Mouse (Mus musculus) limb, embryonic 14.5 days (tissue): ENCODE data around the gene Taf13. TPM values are rescaled to one million over a fixed set of nuclear protein-coding genes. Genes with fewer than 3 reads are reported as not detected.
A peak's percentile ranks its signal among the peaks of the same experiment; 100 is the strongest.

ENCODE experiments used
- ATAC-seq: fragments of 200-750 bp; cut with Nextera tagmentation; 2 replicates; pipeline ENCODE4 v1.8.0; 2017; ENCODE audit warnings: low read depth, moderate number of reproducible peaks, moderate TSS enrichment; ENCODE audit not compliant: low FRiP score
- DNase-seq: peaks from one replicate; pipeline ENCODE4 v3.0.0-alpha.2; 2015; ENCODE audit warnings: low spot score
- H3K27ac ChIP-seq: fragments of 300-500 bp; sonication (generic); replicated peaks from 2 replicates; pipeline ENCODE4 v1.5.1; 2014; ENCODE audit warnings: low read depth, mild to moderate bottlenecking, low read length, moderate library complexity, mixed read lengths
- H3K27me3 ChIP-seq: fragments of 300-500 bp; sonication (generic); 2 replicates; pipeline ENCODE4 v1.6.1; 2014; ENCODE audit warnings: low read length, mixed read lengths; ENCODE audit not compliant: control insufficient read depth, insufficient read depth
- H3K36me3 ChIP-seq: fragments of 300-500 bp; sonication (generic); 2 replicates; pipeline ENCODE4 v1.6.1; 2014; ENCODE audit warnings: mild to moderate bottlenecking, low read length, moderate library complexity, mixed read lengths; ENCODE audit not compliant: control insufficient read depth, insufficient read depth
- H3K4me1 ChIP-seq: fragments of 300-500 bp; sonication (generic); 2 replicates; pipeline ENCODE4 v1.6.1; 2014; ENCODE audit warnings: antibody characterized with exemption, low read length, mixed read lengths; ENCODE audit not compliant: control insufficient read depth, insufficient read depth
- H3K4me2 ChIP-seq: fragments of 300-500 bp; sonication (generic); replicated peaks from 2 replicates; pipeline ENCODE4 v1.6.1; 2014; ENCODE audit warnings: low read depth, mild to moderate bottlenecking, low read length, moderate library complexity; ENCODE audit not compliant: severe bottlenecking
- H3K4me3 ChIP-seq: fragments of 300-500 bp; sonication (generic); replicated peaks from 2 replicates; pipeline ENCODE4 v1.5.1; 2014; ENCODE audit warnings: low read length
- H3K9ac ChIP-seq: fragments of 300-500 bp; sonication (generic); 2 replicates; pipeline ENCODE4 v1.6.1; 2014; ENCODE audit warnings: mild to moderate bottlenecking, low read depth, low read length, moderate library complexity; ENCODE audit not compliant: severe bottlenecking
- H3K9me3 ChIP-seq: fragments of 300-500 bp; sonication (generic); 2 replicates; pipeline ENCODE4 v1.6.1; 2016; ENCODE audit warnings: low read length; ENCODE audit not compliant: control insufficient read depth
- POLR2A ChIP-seq: fragments of 200-500 bp; IDR thresholded peaks from 2 replicates; pipeline ENCODE4 v1.8.0; 2012; ENCODE audit warnings: inconsistent platforms, mild to moderate bottlenecking, moderate library complexity, borderline replicate concordance; ENCODE audit not compliant: insufficient read depth, insufficient read length; ENCODE audit errors: extremely low read depth
- WGBS: fragments of 180-500 bp; shearing (Covaris S2); extraction: QIAGEN DNeasy Blood & Tissue Kit; methylation state at CpG from one replicate; pipeline ENCODE4 v1.1.7; 2014; 5-methylcytosine and 5-hydroxymethylcytosine counted together
- polyA plus RNA-seq, 2 experiments: library from polyadenylated mRNA; depleted of rRNA in 1 of 2; stranded (reverse) in 1 of 2; unstranded in 1 of 2; fragments of >200 nt; fragmentation: Nextera tagmentation in 1 of 2; extraction: Ambion mirVana in 1 of 2; gene quantifications; 2 replicates each; pipeline versions ENCODE4 v1.2.1 to v1.2.3; 2012 to 2014

The Taf13 gene
- polyA plus RNA-seq (2012; rRNA removed), result 16.3 and 25.7 TPM in 2 replicates
- 33.1 and 40.4 TPM in 2 replicates for polyA plus RNA-seq (2014; fragmentation: Nextera tagmentation; extraction: Ambion mirVana)

GRCm38 (mm10) chr3:108571443-108572294 is at the start of gene Taf13:
Gene Taf13 (plus strand): TSS chr3:108571698.
- TF ChIP-seq POLR2A, result peak; percentile 100; the same call in 1 of the 2 replicates
- WGBS, result under 1% methylated on average over 42 of the region's 42 CpGs
- peak within 1 kb of the TSS; percentile 68 for H3K4me3 ChIP-seq
- ATAC-seq (peak; percentile 99), DNase-seq (peak; percentile 98)
- peaks cover 7% of the 10 kb centered on the region for H3K4me1 ChIP-seq
- H3K9me3 ChIP-seq, result no peaks in the 10 kb centered on the region
- peak within 1 kb of the TSS; percentile 52; the same call in 1 of the 2 replicates for H3K27ac ChIP-seq
- no peaks in the 10 kb centered on the region for H3K27me3 ChIP-seq
- H3K9ac ChIP-seq, result peak within 1 kb of the TSS; percentile 75
- H3K4me2 ChIP-seq, result peak within 1 kb of the TSS; percentile 67
- H3K36me3 ChIP-seq, result no peaks in the 10 kb centered on the region

GRCm38 (mm10) chr3:108523415-108523814 is 48.1 kb upstream of the Taf13 start:
- WGBS, result 85% methylated on average over 4 of the region's 4 CpGs
- Histone ChIP-seq H3K27me3 (no peaks in the 10 kb centered on the region), H3K9ac (no peak overlapping the region), H3K4me3 (no peak overlapping the region), H3K4me2 (no peak overlapping the region), H3K27ac (no peak overlapping the region), H3K36me3 (no peaks in the 10 kb centered on the region), H3K9me3 (no peaks in the 10 kb centered on the region), H3K4me1 (no peaks in the 10 kb centered on the region)
- ATAC-seq, result no peak
- no peak for DNase-seq
- TF ChIP-seq POLR2A, result no peak

GRCm38 (mm10) chr3:108528489-108528888 is 43.0 kb upstream of the Taf13 start:
- Histone ChIP-seq H3K4me3 (no peak overlapping the region), H3K9ac (no peak overlapping the region), H3K27ac (no peak overlapping the region), H3K27me3 (no peaks in the 10 kb centered on the region), H3K36me3 (no peaks in the 10 kb centered on the region), H3K4me1 (no peaks in the 10 kb centered on the region), H3K4me2 (no peak overlapping the region), H3K9me3 (no peaks in the 10 kb centered on the region)
- DNase-seq (no peak), ATAC-seq (no peak)
- 96% methylated on average over 8 of the region's 8 CpGs for WGBS
- TF ChIP-seq POLR2A, result no peak

- Histone ChIP-seq H3K4me1 (peaks cover 8% of the 10 kb centered on the region; the same call in 1 of the 2 replicates), H3K4me3 (no peak overlapping the region), H3K27me3 (peaks cover 22% of the 10 kb centered on the region), H3K27ac (no peak overlapping the region), H3K9me3 (no peaks in the 10 kb centered on the region), H3K4me2 (no peak overlapping the region), H3K9ac (no peak overlapping the region), H3K36me3 (no peaks in the 10 kb centered on the region)
- no peak for TF ChIP-seq POLR2A
- WGBS, result 58% methylated on average over 9 of the region's 9 CpGs
- DNase-seq (no peak), ATAC-seq (no peak)
These were observed 38.2 kb upstream of the Taf13 start for GRCm38 (mm10) chr3:108533114-108533885.

- H3K36me3 ChIP-seq, result no peaks in the 10 kb centered on the region
- ATAC-seq (no peak), DNase-seq (no peak)
- H3K4me1 ChIP-seq, result peaks cover 8% of the 10 kb centered on the region; the same call in 1 of the 2 replicates
- no peaks in the 10 kb centered on the region for H3K9me3 ChIP-seq
- TF ChIP-seq POLR2A, result no peak
- H3K4me2 ChIP-seq, result no peak within 1 kb of the TSS
- H3K27ac ChIP-seq, result no peak within 1 kb of the TSS
- no peak within 1 kb of the TSS for H3K4me3 ChIP-seq
- no peak within 1 kb of the TSS for H3K9ac ChIP-seq
- 93% methylated on average over 6 of the region's 6 CpGs for WGBS
- peaks cover 22% of the 10 kb centered on the region for H3K27me3 ChIP-seq
These were observed 37.5 kb upstream of the Taf13 start, which contains the start of gene 1700013F07Rik for GRCm38 (mm10) chr3:108533951-108534350. Gene 1700013F07Rik (plus strand): TSS chr3:108534150.
